Comparison of ENCODE assay signal across 8 mouse cellular contexts in the genomic region with DNA sequence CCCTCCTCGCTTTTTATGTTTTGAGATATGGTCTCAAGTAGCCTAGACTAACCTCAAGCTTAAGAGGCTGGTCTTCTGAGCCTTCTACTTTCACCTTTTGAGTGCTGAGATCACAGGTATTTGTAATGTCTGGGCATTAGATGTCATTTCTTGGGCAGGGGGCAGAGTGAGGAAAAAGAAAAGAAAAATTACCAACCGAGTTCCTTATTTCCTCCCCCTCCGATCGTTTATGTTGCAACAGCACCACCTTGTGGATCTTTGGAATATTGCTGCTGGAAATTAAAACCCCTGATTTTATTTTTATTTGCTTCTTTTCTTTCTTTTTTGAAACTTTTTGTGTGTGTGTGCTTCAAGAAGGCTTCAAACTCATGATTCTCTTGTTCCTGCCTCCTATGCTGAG. TPM values are rescaled to one million over a fixed set of nuclear protein-coding genes. Genes with fewer than 3 reads are reported as not detected.
A peak's percentile ranks its signal among the peaks of the same experiment; 100 is the strongest.
DNase-seq lines count a peak whose midpoint lies in the region; ATAC-seq lines count a peak whose summit lies in the region.

No protein-coding gene starts in this region.

- no peak overlapping the region for H3K4me2 ChIP-seq in neural tube, embryonic 15.5 days

- H3K9me3 ChIP-seq in neural tube, embryonic 15.5 days (replicated peaks) = no peaks in the 10 kb centered on the region

- H3K4me3 ChIP-seq in neural tube, embryonic 15.5 days (replicated peaks) = no peak overlapping the region

- peaks cover 14% of the 10 kb centered on the region; the same call in 1 of the 2 replicates for H3K4me1 ChIP-seq in neural tube, embryonic 15.5 days

- DNase-seq in cerebellum, postnatal 10 days = peak; percentile 52 to 73
- no peak for DNase-seq in cerebellum, adult 11-12 months
- peak; percentile 47 for DNase-seq in neural tube, embryonic 10.5 days (ENCODE audit: extremely low spot score, low spot score)
- DNase-seq in embryo, embryonic 11 days = peak; percentile 62
- DNase-seq in kidney, postnatal 4 days = peak; percentile 39 to 43
- peak; percentile 65 for DNase-seq in retina, postnatal 1 day
- DNase-seq in layer of hippocampus, postnatal 14 days (ENCODE audit: low spot score in 2 of 2) = no peak

- ATAC-seq in neural tube, embryonic 15.5 days (ENCODE audit: low FRiP score) = no peak

- no peaks in the 10 kb centered on the region for H3K27me3 ChIP-seq in neural tube, embryonic 15.5 days (replicated peaks)

- H3K27ac ChIP-seq in neural tube, embryonic 15.5 days (replicated peaks) = no peak overlapping the region

- 38% methylated on average over 4 of the region's 4 CpGs for WGBS in neural tube, embryonic 15.5 days

- no peak overlapping the region for H3K9ac ChIP-seq in neural tube, embryonic 15.5 days (replicated peaks)

- peaks cover 29% of the 10 kb centered on the region for H3K36me3 ChIP-seq in neural tube, embryonic 15.5 days

RNA-seq across cellular contexts. Expression of a gene that starts 9.6 kb away (rescaled TPM):
- polyA plus RNA-seq in neural tube, embryonic 15.5 days (2015; fragmentation: Nextera tagmentation; extraction: Ambion mirVana) = 200 and 209 TPM in 2 replicates
- total RNA-seq in layer of hippocampus, postnatal 14 days (2021) = 100 to 1,000 TPM; 102 to 108 TPM

RNA-seq across cellular contexts. Expression of a gene that starts 22.1 kb away (rescaled TPM):
- polyA plus RNA-seq in neural tube, embryonic 15.5 days (2015; fragmentation: Nextera tagmentation; extraction: Ambion mirVana) = 183 and 196 TPM in 2 replicates
- total RNA-seq in layer of hippocampus, postnatal 14 days (2021) = 100 to 1,000 TPM; 118 to 121 TPM

RNA-seq across cellular contexts. Expression of a gene that starts 37.3 kb away (rescaled TPM):
- polyA plus RNA-seq in neural tube, embryonic 15.5 days (2015; fragmentation: Nextera tagmentation; extraction: Ambion mirVana) = 31.4 and 33.7 TPM in 2 replicates
- 10 to 100 TPM; 26.3 to 29.6 TPM for total RNA-seq in layer of hippocampus, postnatal 14 days (2021)

RNA-seq across cellular contexts. Expression of a gene that starts 57.1 kb away (rescaled TPM):
- 17.3 and 18.2 TPM in 2 replicates for polyA plus RNA-seq in neural tube, embryonic 15.5 days (2015; fragmentation: Nextera tagmentation; extraction: Ambion mirVana)
- total RNA-seq in layer of hippocampus, postnatal 14 days (2021) = 1 to 10 TPM; 5.2 to 5.6 TPM

Comparison
In these comparisons a context has a peak if more than half of its experiments do, and no peak if none do; other contexts are left out.
1. DNase-seq: peak in cerebellum, postnatal 10 days (2 of 2), neural tube, embryonic 10.5 days (single experiment), embryo, embryonic 11 days (single experiment), kidney, postnatal 4 days (2 of 2) and retina, postnatal 1 day (single experiment); none in cerebellum, adult 11-12 months (single experiment) and layer of hippocampus, postnatal 14 days (0 of 2).